Mouse (Mus musculus) ES-E14 (cell line): Measurements from ENCODE around the gene Tead1.

Source experiments
- MAFK ChIP-seq: IDR thresholded peaks from 2 replicates; pipeline ENCODE4 v1.6.1; 2014; ENCODE audit warnings: mild to moderate bottlenecking, low read depth, low read length, inconsistent platforms; ENCODE audit not compliant: insufficient read depth
- ZC3H11A ChIP-seq: IDR thresholded peaks from 2 replicates; pipeline ENCODE4 v1.6.1; 2012; ENCODE audit warnings: low read depth, mild to moderate bottlenecking, inconsistent platforms, low read length, borderline replicate concordance
- ZNF384 ChIP-seq: IDR thresholded peaks from 2 replicates; pipeline ENCODE4 v1.6.1; 2012; ENCODE audit warnings: low read depth, low read length, inconsistent platforms

- TF ChIP-seq ZNF384: no peak
- TF ChIP-seq ZC3H11A: no peak
- no peak for TF ChIP-seq MAFK
These were observed 94.5 kb downstream of the Tead1 start for GRCm38 (mm10) chr7:112773601-112774000.
